Mouse (Mus musculus): Measurements from ENCODE around the gene Uhrf2. TPM values are rescaled to one million over a fixed set of nuclear protein-coding genes. Genes with fewer than 3 reads are reported as not detected.

Gene Uhrf2
- total and polyA plus RNA-seq, 3 experiments, result 29.0 to 71.4 (median 34.0) TPM

- no peak for DNase-seq (ENCODE audit: extremely low read depth)
- H3K27ac ChIP-seq (ENCODE audit: insufficient read depth, low read depth), result no peak overlapping the region
- no peaks in the 10 kb centered on the region for H3K27me3 ChIP-seq (replicated peaks)
- no peaks in the 10 kb centered on the region for H3K36me3 ChIP-seq (replicated peaks in 1 of 2; ENCODE audit: control insufficient read depth in 1 of 2, insufficient read depth in 1 of 2, low read length in 1 of 2)
- H3K4me1 ChIP-seq (ENCODE audit: control insufficient read depth in 1 of 2, insufficient read depth in 2 of 2), result no peaks in the 10 kb centered on the region
- dilution Hi-C loops (cut with MboI; ENCODE audit: extremely low pct_ligation_motif_present, extremely low pct_unique_long_range_greater_than_20kb, low sequenced_read_pairs) (no loop called here), in situ Hi-C loops (cut with MboI; ENCODE audit: low pct_ligation_motif_present, low pct_unique_long_range_greater_than_20kb, low sequenced_read_pairs) (no loop called here)
- no peaks in the 10 kb centered on the region for H3K79me2 ChIP-seq (replicated peaks; ENCODE audit: control insufficient read depth, extremely low read depth, insufficient read depth, poor library complexity, severe bottlenecking)
- H3K4me3 ChIP-seq (replicated peaks in 1 of 3; ENCODE audit: low read depth in 2 of 3, low read length in 2 of 3, poor library complexity in 1 of 3), result no peak overlapping the region
- no peak overlapping the region for H3K4me2 ChIP-seq (ENCODE audit: insufficient read depth, low read depth, poor library complexity, severe bottlenecking)
- TF ChIP-seq E2F4 (IDR thresholded peaks at IDR 0.05; ENCODE audit: insufficient replicate concordance, low read depth, low read length) (no peak), EP300 (IDR thresholded peaks at IDR 0.05; ENCODE audit: low read length) (no peak), TBP (conservative IDR thresholded peaks at IDR 0.05; ENCODE audit: low read depth, low read length) (no peak), HCFC1 (IDR thresholded peaks at IDR 0.05; ENCODE audit: low read depth, low read length) (no peak), UBTF (IDR thresholded peaks at IDR 0.05; ENCODE audit: low read depth, low read length) (no peak), IRF4 (IDR thresholded peaks at IDR 0.05; ENCODE audit: low read depth, low read length) (no peak), JUND (conservative IDR thresholded peaks at IDR 0.05; ENCODE audit: low read depth, low read length) (no peak), ZC3H11A (IDR thresholded peaks at IDR 0.05; ENCODE audit: low read depth, low read length) (no peak), RCOR1 (conservative IDR thresholded peaks at IDR 0.05; ENCODE audit: low read depth, low read length) (no peak), RAD21 (IDR thresholded peaks at IDR 0.05; ENCODE audit: low read depth, low read length) (no peak), SIN3A (IDR thresholded peaks at IDR 0.05; ENCODE audit: low read length) (no peak), USF1 (IDR thresholded peaks at IDR 0.05; ENCODE audit: low read depth, low read length) (no peak), ZMIZ1 (IDR thresholded peaks at IDR 0.05; ENCODE audit: low read depth, low read length) (no peak), MEF2A (IDR thresholded peaks at IDR 0.05; ENCODE audit: borderline replicate concordance, low read depth, low read length) (no peak), ETS1 (conservative IDR thresholded peaks at IDR 0.05; ENCODE audit: low read depth, low read length) (no peak), MYC (IDR thresholded peaks at IDR 0.05; ENCODE audit: low read depth, low read length) (no peak), PAX5 (IDR thresholded peaks at IDR 0.05; ENCODE audit: low read length) (no peak)
- H3K9ac ChIP-seq (ENCODE audit: insufficient read depth, low read depth), result no peak overlapping the region
- H3K9me3 ChIP-seq (replicated peaks; ENCODE audit: low read length), result no peaks in the 10 kb centered on the region
Measured at GRCm38 (mm10) chr19:30136308-30136707, 106.0 kb downstream of the Uhrf2 start.

Other genes with a start within 250 kb of the Uhrf2 start
- gene 9930021J03Rik, start 224.5 kb upstream of the Uhrf2 start, total RNA-seq (2012; rRNA removed), result 3.3 and 4.2 TPM in 2 replicates
- 5.9 and 7.8 TPM in 2 replicates for gene 9930021J03Rik, start 224.5 kb upstream of the Uhrf2 start, total RNA-seq (2014; rRNA removed)
- gene 9930021J03Rik, start 224.5 kb upstream of the Uhrf2 start, polyA plus RNA-seq (2012; ENCODE audit: insufficient read length, low read depth), result 8.1 and 8.7 TPM in 2 replicates
- 7.0 and 9.0 TPM in 2 replicates for gene Ranbp6, start 217.5 kb upstream of the Uhrf2 start, total RNA-seq (2012; rRNA removed)
- gene Ranbp6, start 217.5 kb upstream of the Uhrf2 start, total RNA-seq (2014; rRNA removed), result 12.1 and 14.5 TPM in 2 replicates
- 7.8 and 8.4 TPM in 2 replicates for gene Ranbp6, start 217.5 kb upstream of the Uhrf2 start, polyA plus RNA-seq (2012; ENCODE audit: insufficient read length, low read depth)
- 0.08 TPM in 1 of 2 replicates, not detected in the other for gene Il33, start 105.4 kb upstream of the Uhrf2 start, total RNA-seq (2012; rRNA removed)
- gene Il33, start 105.4 kb upstream of the Uhrf2 start, total RNA-seq (2014; rRNA removed), result 0.32 and 0.39 TPM in 2 replicates
- gene Il33, start 105.4 kb upstream of the Uhrf2 start, polyA plus RNA-seq (2012; ENCODE audit: insufficient read length, low read depth), result 0.24 and 0.29 TPM in 2 replicates
- gene Trpd52l3, start 26.7 kb upstream of the Uhrf2 start, total RNA-seq (2012; rRNA removed), result not detected in 2 replicates
- gene Trpd52l3, start 26.7 kb upstream of the Uhrf2 start, total RNA-seq (2014; rRNA removed), result not detected in 2 replicates
- gene Trpd52l3, start 26.7 kb upstream of the Uhrf2 start, polyA plus RNA-seq (2012; ENCODE audit: insufficient read length, low read depth), result not detected in 2 replicates
- gene Gldc, start 144.9 kb downstream of the Uhrf2 start, total RNA-seq (2012; rRNA removed), result 1.3 and 1.8 TPM in 2 replicates
- gene Gldc, start 144.9 kb downstream of the Uhrf2 start, total RNA-seq (2014; rRNA removed), result 0.24 and 0.30 TPM in 2 replicates
- 0.64 and 0.87 TPM in 2 replicates for gene Gldc, start 144.9 kb downstream of the Uhrf2 start, polyA plus RNA-seq (2012; ENCODE audit: insufficient read length, low read depth)
- gene Mbl2, start 202.4 kb downstream of the Uhrf2 start, total RNA-seq (2012; rRNA removed), result not detected in 2 replicates
- not detected in 2 replicates for gene Mbl2, start 202.4 kb downstream of the Uhrf2 start, total RNA-seq (2014; rRNA removed)
- not detected in 2 replicates for gene Mbl2, start 202.4 kb downstream of the Uhrf2 start, polyA plus RNA-seq (2012; ENCODE audit: insufficient read length, low read depth)